Mouse (Mus musculus) kidney, postnatal 0 days (tissue): ENCODE data around the gene Ros1. TPM values are rescaled to one million over a fixed set of nuclear protein-coding genes. Genes with fewer than 3 reads are reported as not detected.
A peak's percentile ranks its signal among the peaks of the same experiment; 100 is the strongest.

ENCODE experiments used
- ATAC-seq: fragments of 200-750 bp; cut with Nextera tagmentation; replicated peaks from 2 replicates; pipeline ENCODE4 v1.8.0; 2017; ENCODE audit warnings: low read depth, moderate number of reproducible peaks, moderate TSS enrichment, moderate library complexity; ENCODE audit not compliant: low FRiP score
- DNase-seq: peaks from one replicate; pipeline ENCODE4 v3.0.0-alpha.2; 2016; ENCODE audit warnings: low spot score
- H3K27ac ChIP-seq: fragments of 300-500 bp; sonication (generic); 2 replicates; pipeline ENCODE4 v1.5.1; 2014; ENCODE audit warnings: mild to moderate bottlenecking
- H3K27me3 ChIP-seq: fragments of 300-500 bp; sonication (generic); 2 replicates; pipeline ENCODE4 v1.6.1; 2014; ENCODE audit warnings: low read length, mixed read lengths; ENCODE audit not compliant: insufficient read depth
- H3K36me3 ChIP-seq: fragments of 300-500 bp; sonication (generic); 2 replicates; pipeline ENCODE4 v1.6.1; 2014; ENCODE audit warnings: low read length, mixed read lengths; ENCODE audit not compliant: insufficient read depth
- H3K4me1 ChIP-seq: fragments of 300-500 bp; sonication (generic); replicated peaks from 2 replicates; pipeline ENCODE4 v1.6.1; 2014; ENCODE audit warnings: antibody characterized with exemption, low read length, mixed read lengths; ENCODE audit not compliant: insufficient read depth
- H3K4me2 ChIP-seq: fragments of 300-500 bp; sonication (generic); 2 replicates; pipeline ENCODE4 v1.6.1; 2014; ENCODE audit warnings: mild to moderate bottlenecking, low read length, moderate library complexity, mixed read lengths
- H3K4me3 ChIP-seq: fragments of 300-500 bp; sonication (generic); replicated peaks from 2 replicates; pipeline ENCODE4 v1.5.1; 2014; ENCODE audit warnings: low read depth, low read length
- H3K9ac ChIP-seq: fragments of 300-500 bp; sonication (generic); 2 replicates; pipeline ENCODE4 v1.6.1; 2014; ENCODE audit warnings: low read depth, low read length
- H3K9me3 ChIP-seq: fragments of 300-500 bp; sonication (generic); replicated peaks from 2 replicates; pipeline ENCODE4 v1.6.1; 2016; ENCODE audit warnings: low read length, inconsistent platforms, mixed read lengths
- CTCF ChIP-seq: IDR thresholded peaks from 2 replicates; pipeline ENCODE4 v1.5.1; 2016; ENCODE audit warnings: antibody characterized with exemption, low read depth, mild to moderate bottlenecking, moderate library complexity
- WGBS: fragments of 180-500 bp; shearing (Covaris S2); extraction: QIAGEN DNeasy Blood & Tissue Kit; methylation state at CpG from one replicate; pipeline ENCODE4 v1.1.7; 2014; 5-methylcytosine and 5-hydroxymethylcytosine counted together
- polyA plus RNA-seq: library from polyadenylated mRNA; unstranded; fragments of >200 nt; fragmentation: Nextera tagmentation; extraction: Ambion mirVana; gene quantifications from 2 replicates; pipeline ENCODE4 v1.2.1, GENCODE M21; 2015

Gene Ros1
- polyA plus RNA-seq = 1.2 and 1.4 TPM in 2 replicates

- Histone ChIP-seq H3K4me3 (no peak within 1 kb of the TSS), H3K27ac (peak within 1 kb of the TSS; percentile 13; the same call in 1 of the 2 replicates), H3K9me3 (no peaks in the 10 kb centered on the region), H3K4me2 (0 out of 2 replicates have a peak within 1 kb of the TSS, but pooled peaks have one; percentile 7), H3K9ac (no peak within 1 kb of the TSS), H3K4me1 (no peaks in the 10 kb centered on the region), H3K36me3 (no peaks in the 10 kb centered on the region), H3K27me3 (no peaks in the 10 kb centered on the region)
- 55% methylated on average over 7 of the region's 7 CpGs for WGBS
- TF ChIP-seq CTCF = no peak
- no peak for DNase-seq
- no peak for ATAC-seq
Observed at GRCm38 (mm10) chr10:52194957-52195852, at the start of gene Ros1. TSS of gene Ros1 (minus strand) at chr10:52195244.

GRCm38 (mm10) chr10:52242680-52243323, 47.8 kb upstream of the Ros1 start:
- peak; percentile 54 for DNase-seq
- ATAC-seq = no peak
- Histone ChIP-seq H3K27me3 (no peaks in the 10 kb centered on the region), H3K4me3 (no peak overlapping the region), H3K4me2 (no peak overlapping the region), H3K27ac (no peak overlapping the region; the same call in 1 of the 2 replicates), H3K9ac (no peak overlapping the region), H3K36me3 (no peaks in the 10 kb centered on the region), H3K9me3 (no peaks in the 10 kb centered on the region), H3K4me1 (0 out of 2 replicates have a peak, but pooled peaks cover 3% of the 10 kb centered on the region)
- 24% methylated on average over 7 of the region's 7 CpGs for WGBS
- TF ChIP-seq CTCF = no peak

DNA sequence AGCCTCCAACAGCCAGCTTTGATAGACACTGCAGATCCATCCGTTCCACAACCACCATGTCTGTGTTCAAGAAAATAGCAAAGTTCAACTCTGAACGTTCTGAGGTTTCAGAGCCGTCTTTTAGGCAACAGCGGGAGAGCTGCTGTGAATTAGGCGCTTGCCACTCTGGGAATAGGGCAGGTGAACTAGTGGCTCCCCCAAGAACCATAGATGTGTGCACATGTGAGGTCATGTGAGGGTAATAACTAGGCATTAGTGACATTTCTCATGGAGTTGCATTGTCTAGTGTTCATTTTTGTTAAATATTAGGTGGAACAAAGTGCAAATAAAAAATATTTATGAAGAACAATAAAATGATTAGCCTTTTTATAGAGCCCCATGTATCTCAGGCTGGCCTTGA, 47.0 kb upstream of the Ros1 start:
- H3K9me3 ChIP-seq = no peaks in the 10 kb centered on the region
- 0 out of 2 replicates have a peak, but pooled peaks cover 3% of the 10 kb centered on the region for H3K4me1 ChIP-seq
- no peak for ATAC-seq
- no peak overlapping the region for H3K4me2 ChIP-seq
- no peaks in the 10 kb centered on the region for H3K36me3 ChIP-seq
- WGBS = 85% methylated on average over 5 of the region's 5 CpGs
- H3K27ac ChIP-seq = no peak overlapping the region
- H3K9ac ChIP-seq = no peak overlapping the region
- no peak for TF ChIP-seq CTCF
- DNase-seq = no peak
- H3K27me3 ChIP-seq = no peaks in the 10 kb centered on the region
- H3K4me3 ChIP-seq = no peak overlapping the region

DNA sequence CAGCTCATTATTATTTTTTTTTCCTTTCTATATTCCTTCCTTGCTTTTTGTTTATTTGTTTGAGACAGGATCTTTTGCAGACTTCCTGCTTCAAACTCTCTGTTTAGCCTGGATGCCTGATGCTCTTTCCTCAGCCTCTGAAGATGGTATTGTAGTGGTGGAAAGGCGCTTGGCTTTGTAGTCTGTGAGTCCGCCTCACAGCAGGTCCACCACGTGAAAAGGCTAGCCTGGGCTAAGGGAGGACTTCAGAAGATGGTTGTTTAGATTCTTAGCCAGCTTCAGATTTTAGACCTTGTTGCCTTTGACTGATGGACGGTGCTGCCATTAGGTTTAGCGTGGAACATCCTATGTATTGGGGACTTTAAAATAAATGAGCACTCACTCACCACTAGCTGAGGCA, 40.4 kb upstream of the Ros1 start:
- H3K27me3 ChIP-seq = no peaks in the 10 kb centered on the region
- 82% methylated on average over 5 of the region's 5 CpGs for WGBS
- H3K4me1 ChIP-seq = peaks cover 18% of the 10 kb centered on the region; the same call in 1 of the 2 replicates
- H3K27ac ChIP-seq = no peak overlapping the region
- H3K9ac ChIP-seq = no peak overlapping the region
- H3K4me2 ChIP-seq = peak overlapping the region; percentile 86; the same call in 1 of the 2 replicates
- ATAC-seq (no peak), DNase-seq (no peak)
- H3K9me3 ChIP-seq = no peaks in the 10 kb centered on the region
- H3K4me3 ChIP-seq = no peak overlapping the region
- no peaks in the 10 kb centered on the region for H3K36me3 ChIP-seq
- no peak for TF ChIP-seq CTCF

DNA sequence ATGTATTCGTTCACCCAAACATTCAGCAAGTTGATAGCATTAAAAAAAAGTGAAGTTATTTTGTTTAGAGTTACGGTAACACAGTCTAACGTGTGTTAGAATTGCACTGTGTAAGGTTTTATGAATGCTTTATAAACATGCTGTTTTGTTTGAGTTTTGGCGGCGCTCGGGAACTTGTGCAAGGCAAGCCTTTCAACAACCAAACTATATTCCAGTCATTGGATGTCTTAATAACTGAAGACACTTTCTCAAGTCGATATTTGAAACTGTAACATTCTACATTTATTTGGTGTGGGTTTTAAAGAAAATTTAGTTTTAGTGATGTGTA, 39.6 kb upstream of the Ros1 start:
- Histone ChIP-seq H3K27me3 (no peaks in the 10 kb centered on the region), H3K36me3 (no peaks in the 10 kb centered on the region), H3K9ac (peak overlapping the region; percentile 93), H3K4me3 (peak overlapping the region; percentile 85), H3K27ac (no peak overlapping the region), H3K4me1 (peaks cover 18% of the 10 kb centered on the region; the same call in 1 of the 2 replicates), H3K9me3 (no peaks in the 10 kb centered on the region), H3K4me2 (peak overlapping the region; percentile 86)
- 11% methylated on average over 7 of the region's 7 CpGs for WGBS
- no peak for ATAC-seq
- no peak for DNase-seq
- no peak for TF ChIP-seq CTCF

GRCm38 (mm10) chr10:52233969-52234653, 39.1 kb upstream of the Ros1 start:
- peak overlapping the region; percentile 91 for H3K27ac ChIP-seq
- peak; percentile 41 for DNase-seq
- H3K9ac ChIP-seq = peak overlapping the region; percentile 93
- under 1% methylated on average over 33 of the region's 40 CpGs for WGBS
- H3K4me1 ChIP-seq = peaks cover 18% of the 10 kb centered on the region; the same call in 1 of the 2 replicates
- H3K27me3 ChIP-seq = no peaks in the 10 kb centered on the region
- H3K4me3 ChIP-seq = peak overlapping the region; percentile 85
- H3K9me3 ChIP-seq = no peaks in the 10 kb centered on the region
- no peaks in the 10 kb centered on the region for H3K36me3 ChIP-seq
- no peak for TF ChIP-seq CTCF
- peak overlapping the region; percentile 86 for H3K4me2 ChIP-seq
- peak; percentile 27 for ATAC-seq
